Mouse (Mus musculus): ENCODE results near the gene Tspan4. TPM values are rescaled to one million over a fixed set of nuclear protein-coding genes. Genes with fewer than 3 reads are reported as not detected.

The Tspan4 gene
- polyA plus RNA-seq, 1 experiment from 2014 or later, result 39.7 TPM

GRCm38 (mm10) chr7:141463824-141464602 lies 11.0 kb upstream of the Tspan4 start:
- no peak for TF ChIP-seq CTCF (IDR thresholded peaks at IDR 0.05; ENCODE audit: low read depth)
- peak overlapping the region; percentile 51 for H3K4me2 ChIP-seq (replicated peaks; ENCODE audit: low read depth)
- 0 out of 2 replicates have a peak overlapping the region, but pooled peaks have one; percentile 11 for H3K9ac ChIP-seq (ENCODE audit: low read depth, low read length)
- peaks cover 8% of the 10 kb centered on the region for H3K4me1 ChIP-seq (replicated peaks; ENCODE audit: control insufficient read depth, insufficient read depth, low read length)
- peaks cover 11% of the 10 kb centered on the region for H3K36me3 ChIP-seq (ENCODE audit: control insufficient read depth, insufficient read depth)
- H3K27ac ChIP-seq (ENCODE audit: low read depth, low read length), result no peak overlapping the region
- peak overlapping the region; percentile 9; the same call in 1 of the 2 replicates for H3K4me3 ChIP-seq (ENCODE audit: low read depth, low read length)
- WGBS, result 64% methylated on average over 12 of the region's 12 CpGs
- H3K9me3 ChIP-seq (ENCODE audit: control insufficient read depth), result no peaks in the 10 kb centered on the region
- H3K27me3 ChIP-seq (replicated peaks; ENCODE audit: control insufficient read depth, insufficient read depth, low read length), result peaks cover 11% of the 10 kb centered on the region
- no peak for ATAC-seq

DNA sequence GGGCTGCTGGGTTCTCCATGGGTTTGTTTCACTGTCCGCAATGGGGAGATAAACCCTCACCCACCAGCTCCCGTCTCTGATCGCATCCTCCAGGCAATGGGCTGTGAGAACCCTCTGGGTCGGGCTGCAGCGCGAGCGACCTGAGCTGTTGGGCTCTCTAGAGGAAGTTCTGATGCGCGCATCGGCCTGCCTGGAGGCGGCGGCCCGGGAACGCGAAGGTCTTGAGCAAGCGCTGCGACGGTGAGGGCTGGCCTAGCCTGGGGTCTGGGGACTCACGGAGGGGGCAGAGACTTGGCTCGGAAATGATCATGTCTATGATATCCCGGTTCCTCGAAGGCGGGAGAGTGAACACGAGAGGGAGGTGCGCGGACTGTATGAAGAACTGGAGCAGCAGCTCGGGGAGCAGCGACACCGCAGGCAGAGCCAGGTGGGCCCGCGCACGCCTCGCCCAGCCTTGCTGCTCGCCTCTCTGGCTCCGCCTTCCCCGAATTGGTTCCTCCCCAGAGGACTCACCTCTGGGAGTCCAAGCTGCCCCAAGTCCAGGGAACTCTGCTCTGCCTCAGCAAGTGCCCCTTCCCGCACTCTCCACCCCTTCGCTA lies 10.3 kb upstream of the Tspan4 start:
- Histone ChIP-seq H3K27ac (ENCODE audit: low read depth, low read length) (no peak overlapping the region), H3K36me3 (ENCODE audit: control insufficient read depth, insufficient read depth) (peaks cover 7% of the 10 kb centered on the region), H3K4me3 (ENCODE audit: low read depth, low read length) (peak overlapping the region; percentile 9; the same call in 1 of the 2 replicates), H3K9ac (ENCODE audit: low read depth, low read length) (0 out of 2 replicates have a peak overlapping the region, but pooled peaks have one; percentile 11), H3K4me1 (replicated peaks; ENCODE audit: control insufficient read depth, insufficient read depth, low read length) (peaks cover 14% of the 10 kb centered on the region), H3K4me2 (replicated peaks; ENCODE audit: low read depth) (peak overlapping the region; percentile 51), H3K9me3 (ENCODE audit: control insufficient read depth) (no peaks in the 10 kb centered on the region), H3K27me3 (replicated peaks; ENCODE audit: control insufficient read depth, insufficient read depth, low read length) (peaks cover 11% of the 10 kb centered on the region)
- WGBS, result 22% methylated on average over 35 of the region's 38 CpGs
- no peak for TF ChIP-seq CTCF (IDR thresholded peaks at IDR 0.05; ENCODE audit: low read depth)
- ATAC-seq, result no peak

GRCm38 (mm10) chr7:141465388-141466044 lies 9.5 kb upstream of the Tspan4 start:
- no peak overlapping the region for H3K4me3 ChIP-seq (ENCODE audit: low read depth, low read length)
- peaks cover 11% of the 10 kb centered on the region for H3K36me3 ChIP-seq (ENCODE audit: control insufficient read depth, insufficient read depth)
- no peak overlapping the region for H3K27ac ChIP-seq (ENCODE audit: low read depth, low read length)
- H3K9me3 ChIP-seq (ENCODE audit: control insufficient read depth), result no peaks in the 10 kb centered on the region
- no peak for TF ChIP-seq CTCF (IDR thresholded peaks at IDR 0.05; ENCODE audit: low read depth)
- H3K9ac ChIP-seq (ENCODE audit: low read depth, low read length), result no peak overlapping the region
- 58% methylated on average over 10 of the region's 10 CpGs for WGBS
- no peak for ATAC-seq
- peak overlapping the region; percentile 51; the same call in 1 of the 2 replicates for H3K4me2 ChIP-seq (replicated peaks; ENCODE audit: low read depth)
- peaks cover 11% of the 10 kb centered on the region for H3K27me3 ChIP-seq (replicated peaks; ENCODE audit: control insufficient read depth, insufficient read depth, low read length)
- peaks cover 14% of the 10 kb centered on the region for H3K4me1 ChIP-seq (replicated peaks; ENCODE audit: control insufficient read depth, insufficient read depth, low read length)

- Histone ChIP-seq H3K4me1 (replicated peaks; ENCODE audit: control insufficient read depth, insufficient read depth, low read length) (peaks cover 14% of the 10 kb centered on the region), H3K4me2 (replicated peaks; ENCODE audit: low read depth) (no peak overlapping the region), H3K27me3 (replicated peaks; ENCODE audit: control insufficient read depth, insufficient read depth, low read length) (peaks cover 11% of the 10 kb centered on the region), H3K9me3 (ENCODE audit: control insufficient read depth) (no peaks in the 10 kb centered on the region), H3K36me3 (ENCODE audit: control insufficient read depth, insufficient read depth) (peaks cover 16% of the 10 kb centered on the region), H3K9ac (ENCODE audit: low read depth, low read length) (no peak overlapping the region), H3K27ac (ENCODE audit: low read depth, low read length) (no peak overlapping the region), H3K4me3 (ENCODE audit: low read depth, low read length) (no peak overlapping the region)
- 86% methylated on average over 7 of the region's 7 CpGs for WGBS
- no peak for ATAC-seq
- no peak for TF ChIP-seq CTCF (IDR thresholded peaks at IDR 0.05; ENCODE audit: low read depth)
Observed at GRCm38 (mm10) chr7:141466045-141466394, 9.0 kb upstream of the Tspan4 start.

DNA sequence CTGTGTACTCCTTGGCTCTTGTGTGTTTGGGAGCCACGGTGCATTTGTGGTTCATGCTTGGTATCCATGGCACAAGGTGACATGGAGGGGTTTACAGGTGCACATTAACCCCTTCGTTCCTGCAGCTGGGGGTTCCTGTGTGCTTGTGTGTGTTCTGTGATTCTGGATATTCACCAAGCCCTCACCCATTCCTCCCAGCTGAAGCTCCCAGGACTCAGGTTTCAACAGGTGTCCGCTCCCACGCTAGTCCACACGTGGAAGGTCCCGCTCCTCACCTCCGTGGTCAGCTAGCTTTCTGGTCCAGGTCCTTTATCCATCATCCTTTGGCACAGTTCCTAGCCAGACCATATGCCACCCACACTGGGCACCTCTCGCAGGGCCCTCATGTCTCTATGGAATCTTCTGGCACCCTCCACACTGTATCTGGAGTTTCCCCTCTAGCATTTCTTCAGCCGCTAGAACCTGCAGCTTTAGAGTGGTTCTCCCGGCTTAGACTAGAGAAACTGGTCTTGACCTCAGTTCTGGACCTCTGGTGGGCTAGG lies 8.4 kb upstream of the Tspan4 start:
- H3K36me3 ChIP-seq (ENCODE audit: control insufficient read depth, insufficient read depth), result peaks cover 21% of the 10 kb centered on the region
- peaks cover 14% of the 10 kb centered on the region for H3K4me1 ChIP-seq (replicated peaks; ENCODE audit: control insufficient read depth, insufficient read depth, low read length)
- H3K4me3 ChIP-seq (ENCODE audit: low read depth, low read length), result peak overlapping the region; percentile 66
- 66% methylated on average over 10 of the region's 10 CpGs for WGBS
- H3K27ac ChIP-seq (ENCODE audit: low read depth, low read length), result 0 out of 2 replicates have a peak overlapping the region, but pooled peaks have one; percentile 73
- no peaks in the 10 kb centered on the region for H3K9me3 ChIP-seq (ENCODE audit: control insufficient read depth)
- H3K9ac ChIP-seq (ENCODE audit: low read depth, low read length), result peak overlapping the region; percentile 67; the same call in 1 of the 2 replicates
- no peak for ATAC-seq
- peak overlapping the region; percentile 80 for H3K4me2 ChIP-seq (replicated peaks; ENCODE audit: low read depth)
- no peak for TF ChIP-seq CTCF (IDR thresholded peaks at IDR 0.05; ENCODE audit: low read depth)
- H3K27me3 ChIP-seq (replicated peaks; ENCODE audit: control insufficient read depth, insufficient read depth, low read length), result peaks cover 11% of the 10 kb centered on the region
